Mouse (Mus musculus): ENCODE data around the gene Git1.
A peak's percentile ranks its signal among the peaks of the same experiment; 100 is the strongest.

DNA sequence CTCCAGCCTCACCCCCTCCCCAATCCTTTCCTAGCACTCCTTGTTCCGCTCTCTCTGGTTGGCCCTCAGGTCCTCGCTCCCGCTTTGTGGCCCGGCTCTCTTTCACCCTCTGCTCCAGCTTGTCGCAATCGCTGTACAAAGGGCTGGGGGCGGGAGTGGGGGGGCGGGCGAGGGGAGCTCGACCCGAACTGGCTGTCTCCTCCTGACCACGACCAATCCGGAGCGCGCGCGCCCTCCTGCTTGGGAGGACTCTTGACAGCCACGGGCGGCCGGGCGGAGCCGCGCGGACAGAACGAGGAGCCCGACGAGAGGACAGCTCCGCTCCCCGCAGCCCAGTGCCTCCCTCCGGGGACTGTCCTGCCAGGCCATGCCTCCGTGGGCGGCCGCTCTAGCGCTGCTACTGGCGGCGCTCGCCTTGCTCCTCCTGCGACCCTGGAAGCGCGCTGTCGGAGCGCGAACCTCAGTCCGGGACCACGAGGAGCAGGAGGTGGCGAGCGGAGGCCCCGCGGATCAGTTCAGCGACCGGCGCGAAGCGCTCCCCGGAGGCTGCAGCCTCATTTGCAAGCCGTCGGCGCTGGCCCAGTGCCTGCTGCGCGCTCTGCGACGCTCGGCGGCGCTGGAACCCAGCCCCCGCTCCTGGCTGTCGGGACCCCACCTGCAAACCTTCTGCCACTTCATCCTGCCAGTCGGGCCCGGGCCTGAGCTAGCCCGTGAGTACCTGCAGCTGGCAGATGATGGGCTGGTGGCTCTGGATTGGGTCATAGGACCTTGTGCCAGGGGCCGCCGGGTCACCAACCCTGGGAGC is 21.7 kb downstream of the Git1 start, which contains the start of gene Abhd15:
- peak; percentile 53 for TF ChIP-seq POLR2A (IDR thresholded peaks at IDR 0.05; ENCODE audit: low read depth, low read length)
- TF ChIP-seq CTCF (IDR thresholded peaks at IDR 0.05; ENCODE audit: extremely low read depth, insufficient read length, insufficient replicate concordance, low read depth, low read length): no peak

Measured in small intestine, adult 2 months (tissue).